9 mouse cellular contexts compared by ENCODE assay signal in the genomic region with DNA sequence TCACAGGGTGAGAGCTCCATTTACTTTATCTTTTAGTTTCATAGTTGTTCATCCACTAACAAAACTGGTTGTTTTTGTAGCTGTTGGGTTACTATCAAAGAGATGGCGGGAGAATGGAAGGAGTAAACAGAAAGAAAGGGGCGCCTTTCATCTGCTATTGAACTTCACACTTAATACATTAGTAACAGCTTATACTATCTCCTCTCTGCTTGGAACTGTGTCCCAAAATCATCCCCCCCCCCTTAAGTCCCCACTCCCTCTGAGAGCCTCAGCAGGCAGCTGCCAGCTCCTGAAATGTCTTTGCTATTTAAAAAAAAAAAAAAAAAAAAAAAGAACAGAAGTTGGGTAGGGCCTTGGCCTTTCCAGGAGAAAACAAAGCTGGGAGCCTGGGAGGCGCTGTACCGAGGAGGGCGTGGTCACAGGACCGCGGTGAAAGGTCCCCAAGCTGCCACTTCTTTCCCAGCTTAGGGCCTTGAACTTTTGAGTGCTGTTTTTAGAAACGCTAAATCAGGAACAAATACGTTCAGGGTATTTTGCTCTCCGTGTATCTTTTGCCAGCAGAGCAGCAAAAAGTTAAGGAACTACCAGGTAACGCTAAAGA.
DNase-seq lines count a peak whose midpoint lies in the region; ATAC-seq and TF ChIP-seq lines count a peak whose summit lies in the region.
"Had no signal": no experiment of that assay in that cellular context is flagged by ENCODE, and none has a peak within 500 bp of the region (broad histone marks: within the 10 kb centered on the region; RNA-seq: fewer than 3 reads in every experiment).

No protein-coding gene starts in this region.

- no peak overlapping the region for H3K9ac ChIP-seq in ES-E14 (ENCODE audit: insufficient read depth, low read depth, low read length, poor library complexity, severe bottlenecking)
- H3K9ac ChIP-seq in heart, embryonic 11.5 days (ENCODE audit: low read depth, low read length): no peak overlapping the region

- no peaks in the 10 kb centered on the region for H3K4me1 ChIP-seq in ES-E14 (ENCODE audit: control insufficient read depth in 2 of 2, insufficient read depth in 2 of 2, low read length in 2 of 2, poor library complexity in 1 of 2)
- no peaks in the 10 kb centered on the region for H3K4me1 ChIP-seq in heart, embryonic 11.5 days (ENCODE audit: control insufficient read depth, insufficient read depth, low read length)

- WGBS in heart, embryonic 11.5 days (ENCODE audit: insufficient replicate concordance): 10% methylated on average over 11 of the region's 11 CpGs

- peak; percentile 21 for DNase-seq in ES-E14 (ENCODE audit: low read depth, low spot score)
- peak; percentile 91 for DNase-seq in adrenal gland, adult 2 months
- DNase-seq in kidney, postnatal 25 days: peak; percentile 60 to 73
- no peak for DNase-seq in frontal cortex, adult 2 months (ENCODE audit: extremely low spot score in 1 of 2, low spot score in 1 of 2)

- H3K36me3 ChIP-seq in ES-E14 (ENCODE audit: control insufficient read depth, insufficient read depth, low read length, poor library complexity, severe bottlenecking): no peaks in the 10 kb centered on the region
- no peaks in the 10 kb centered on the region for H3K36me3 ChIP-seq in heart, embryonic 11.5 days (ENCODE audit: control insufficient read depth, insufficient read depth, low read length)

- peak overlapping the region; percentile 52 for H3K4me2 ChIP-seq in heart, embryonic 11.5 days

- no peak overlapping the region for H3K27ac ChIP-seq in ES-E14 (ENCODE audit: insufficient read depth, low read depth, low read length, poor library complexity, severe bottlenecking)
- no peak overlapping the region for H3K27ac ChIP-seq in heart, embryonic 11.5 days (ENCODE audit: low read depth, low read length)
- H3K27ac ChIP-seq: macrophage had no signal

- no peak for ATAC-seq in heart, embryonic 11.5 days (replicated peaks; ENCODE audit: insufficient number of reproducible peaks, low FRiP score, low TSS enrichment)
- ATAC-seq in megakaryocyte progenitor cell, adult 5-6 weeks (replicated peaks; ENCODE audit: poor library complexity): peak; percentile 65; the same call in 1 of the 2 replicates
- ATAC-seq in monocyte, adult 5-6 weeks (replicated peaks; ENCODE audit: insufficient number of reproducible peaks, low FRiP score, low TSS enrichment, poor library complexity, severe bottlenecking): no peak
- no peak for ATAC-seq in CD4-positive, CD25-positive, alpha-beta regulatory T cell, adult 4 months

- H3K9me3 ChIP-seq in ES-E14 (ENCODE audit: control insufficient read depth, insufficient read depth, low read depth, low read length): no peaks in the 10 kb centered on the region
- H3K9me3 ChIP-seq in heart, embryonic 11.5 days (replicated peaks; ENCODE audit: control insufficient read depth, low read length): no peaks in the 10 kb centered on the region

- H3K4me3 ChIP-seq in ES-E14 (ENCODE audit: insufficient read depth in 1 of 2, low read depth in 1 of 2, low read length in 2 of 2, poor library complexity in 1 of 2, severe bottlenecking in 1 of 2): peak overlapping the region; percentile 18 to 19; a peak in 1 of 4 replicates
- H3K4me3 ChIP-seq in heart, embryonic 11.5 days (ENCODE audit: low read depth, low read length): no peak overlapping the region

- in situ Hi-C loops in ES-E14 (cut with MboI; ENCODE audit: low sequenced_read_pairs in 2 of 2, unreplicated experiment in 2 of 2): no loop called here

- no peaks in the 10 kb centered on the region for H3K27me3 ChIP-seq in heart, embryonic 11.5 days (ENCODE audit: control insufficient read depth, insufficient read depth, low read length)

TF ChIP-seq in ES-E14, 5 proteins besides CTCF, POLR2A, EP300 and RAD21:
- TF ChIP-seq HCFC1 (IDR thresholded peaks at IDR 0.05; ENCODE audit: borderline replicate concordance, insufficient read depth, low read length): no peak
- TF ChIP-seq ZNF384 (IDR thresholded peaks at IDR 0.05; ENCODE audit: low read depth, low read length): peak; percentile 93

Comparison
In these comparisons a context has a peak if more than half of its experiments do, and no peak if none do; other contexts are left out.
1. DNase-seq: peak in ES-E14 (single experiment), adrenal gland, adult 2 months (single experiment) and kidney, postnatal 25 days (2 of 2); none in frontal cortex, adult 2 months (0 of 2).